Mouse (Mus musculus): ENCODE results near the gene Gprc5d.

Gene Gprc5d

GRCm38 (mm10) chr6:135136439-135137161 is 18.5 kb upstream of the Gprc5d start:
- in situ Hi-C loops (cut with MboI, MseI) = no loop called here

GRCm38 (mm10) chr6:135135735-135136134 is 17.7 kb upstream of the Gprc5d start:
- in situ Hi-C loops (cut with MboI, MseI) = no loop called here

- in situ Hi-C loops (cut with MboI, MseI) = no loop called here
Measured at GRCm38 (mm10) chr6:135133486-135133885, 15.4 kb upstream of the Gprc5d start.

GRCm38 (mm10) chr6:135133086-135133485 is 15.0 kb upstream of the Gprc5d start:
- in situ Hi-C loops (cut with MboI, MseI) = no loop called here

- in situ Hi-C loops (cut with MboI, MseI) = no loop called here
Measured at GRCm38 (mm10) chr6:135124755-135125380, 6.8 kb upstream of the Gprc5d start.

GRCm38 (mm10) chr6:135116479-135116878 is 1.6 kb downstream of the Gprc5d start:
- in situ Hi-C loops (cut with MboI, MseI) = no loop called here

- in situ Hi-C loops (cut with MboI, MseI) = no loop called here
Measured at GRCm38 (mm10) chr6:135113114-135113436, 5.0 kb downstream of the Gprc5d start.

GRCm38 (mm10) chr6:135112411-135113113 is 5.5 kb downstream of the Gprc5d start:
- in situ Hi-C loops (cut with MboI, MseI) = no loop called here

GRCm38 (mm10) chr6:135107014-135107413 is 11.1 kb downstream of the Gprc5d start:
- in situ Hi-C loops (cut with MboI, MseI) = no loop called here

- in situ Hi-C loops (cut with MboI, MseI) = no loop called here
Measured at GRCm38 (mm10) chr6:135102736-135103303, 15.3 kb downstream of the Gprc5d start.

GRCm38 (mm10) chr6:135100787-135101472 is 17.2 kb downstream of the Gprc5d start:
- in situ Hi-C loops (cut with MboI, MseI) = no loop called here

- in situ Hi-C loops (cut with MboI, MseI) = no loop called here
Measured at GRCm38 (mm10) chr6:135092798-135093470, 25.1 kb downstream of the Gprc5d start.

- in situ Hi-C loops (cut with MboI, MseI) = no loop called here
Measured at GRCm38 (mm10) chr6:135090661-135091060, 27.4 kb downstream of the Gprc5d start.

- in situ Hi-C loops (cut with MboI, MseI) = loop anchor here (5.0 to 10.0 kb wide), 2 partner anchors 53 to 285 kb away; no protein-coding TSS in a partner anchor
Measured at GRCm38 (mm10) chr6:135089786-135090185, 28.3 kb downstream of the Gprc5d start.

- in situ Hi-C loops (cut with MboI, MseI) = loop anchor here (5.0 to 10.0 kb wide), 2 partner anchors 54 to 287 kb away; no protein-coding TSS in a partner anchor
Measured at GRCm38 (mm10) chr6:135087721-135088451, 30.2 kb downstream of the Gprc5d start.

GRCm38 (mm10) chr6:135085703-135086102 is 32.4 kb downstream of the Gprc5d start:
- in situ Hi-C loops (cut with MboI, MseI) = loop anchor here (5.0 to 10.0 kb wide), 2 partner anchors 57 to 289 kb away; no protein-coding TSS in a partner anchor

GRCm38 (mm10) chr6:135083991-135084502 is 34.0 kb downstream of the Gprc5d start:
- in situ Hi-C loops (cut with MboI, MseI) = loop anchor here (10.0 kb wide), 1 partner anchor 291 kb away; no protein-coding TSS in a partner anchor

GRCm38 (mm10) chr6:135078420-135078819 is 39.7 kb downstream of the Gprc5d start:
- in situ Hi-C loops (cut with MboI, MseI) = no loop called here

GRCm38 (mm10) chr6:135076202-135076601 is 41.9 kb downstream of the Gprc5d start:
- in situ Hi-C loops (cut with MboI, MseI) = no loop called here

- in situ Hi-C loops (cut with MboI, MseI) = no loop called here
Measured at GRCm38 (mm10) chr6:135074405-135074947, 43.6 kb downstream of the Gprc5d start.
